Mouse (Mus musculus): ENCODE results near the gene Lmntd1. TPM values are rescaled to one million over a fixed set of nuclear protein-coding genes. Genes with fewer than 3 reads are reported as not detected.
A peak's percentile ranks its signal among the peaks of the same experiment; 100 is the strongest.

The Lmntd1 gene
- not detected for polyA plus RNA-seq (2021)

DNA sequence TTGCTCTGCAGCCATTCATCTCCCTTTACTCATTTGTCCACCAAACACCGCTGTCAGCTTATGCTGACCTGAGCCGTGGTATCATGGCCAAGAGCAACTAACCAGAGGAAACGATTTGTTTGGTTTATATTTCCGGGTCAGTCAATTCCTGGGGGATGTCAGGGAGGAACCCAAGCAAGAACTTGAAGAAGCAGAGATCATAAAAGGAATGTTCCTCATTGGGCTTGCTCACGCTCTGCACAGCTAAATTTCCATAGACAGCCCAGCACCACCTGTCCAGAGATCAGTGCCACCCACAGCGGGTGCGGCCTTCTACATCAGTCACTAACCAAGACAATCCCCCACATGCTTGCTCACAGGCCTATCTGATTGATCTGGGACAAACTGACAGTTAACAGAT lies at the start of gene Lmntd1:
Gene Lmntd1 (minus strand): TSS at position 101 of the 400 bp plus-strand sequence.
- CTCF ChIA-PET, result no interaction called here
- no peak for DNase-seq (ENCODE audit: low read depth, low spot score)
- no peak for ATAC-seq

GRCm38 (mm10) chr6:145660943-145661342 lies 46.8 kb upstream of the Lmntd1 start:
- ChIA-PET POLR2A (no interaction called here), CTCF (interaction anchor here (1.1 kb wide), 1 partner anchor 43 kb away, joined by 3 read pairs; no protein-coding TSS in a partner anchor)
- in situ Hi-C loops (cut with MboI; ENCODE audit: low pct_unique_long_range_greater_than_20kb), result no loop called here
- no peaks in the 10 kb centered on the region for H3K27me3 ChIP-seq
- TF ChIP-seq CTCF (IDR thresholded peaks at IDR 0.05), result no peak
- DNase-seq (ENCODE audit: low read depth, low spot score), result no peak
- ATAC-seq, result no peak

More for the DNA sequence above, at the start of gene Lmntd1:
- in situ Hi-C loops (cut with MboI; ENCODE audit: low pct_unique_long_range_greater_than_20kb), result no loop called here
- no peak for TF ChIP-seq CTCF (IDR thresholded peaks at IDR 0.05)
- POLR2A ChIA-PET, result no interaction called here
- no peaks in the 10 kb centered on the region for H3K27me3 ChIP-seq

DNA sequence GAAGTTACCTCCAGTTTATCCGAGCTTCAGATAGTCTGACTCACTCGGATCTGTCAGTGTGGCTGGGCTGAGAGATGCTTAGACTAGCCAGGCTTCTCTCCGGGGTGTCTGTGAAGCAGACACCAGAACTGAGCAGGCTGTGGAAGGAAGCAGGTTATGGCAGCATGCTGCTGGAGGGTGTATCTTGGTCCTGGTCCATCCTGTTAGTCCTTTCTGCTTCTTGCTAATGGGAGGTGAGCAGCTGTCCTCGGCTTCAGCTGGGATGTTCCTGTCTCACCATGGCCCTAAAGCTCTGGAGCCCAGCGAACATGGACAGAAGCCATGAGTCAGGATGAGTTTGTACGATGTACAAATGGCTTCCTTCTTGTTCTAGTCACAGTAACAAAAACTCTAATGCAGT lies 45.0 kb upstream of the Lmntd1 start:
- ChIA-PET CTCF (no interaction called here), POLR2A (no interaction called here)
- H3K27me3 ChIP-seq, result no peaks in the 10 kb centered on the region
- ATAC-seq (no peak), DNase-seq (ENCODE audit: low read depth, low spot score) (no peak)
- in situ Hi-C loops (cut with MboI; ENCODE audit: low pct_unique_long_range_greater_than_20kb), result loop anchor here (10.0 kb wide), 2 partner anchors 136 to 294 kb away; no protein-coding TSS in a partner anchor
- no peak for TF ChIP-seq CTCF (IDR thresholded peaks at IDR 0.05)

DNA sequence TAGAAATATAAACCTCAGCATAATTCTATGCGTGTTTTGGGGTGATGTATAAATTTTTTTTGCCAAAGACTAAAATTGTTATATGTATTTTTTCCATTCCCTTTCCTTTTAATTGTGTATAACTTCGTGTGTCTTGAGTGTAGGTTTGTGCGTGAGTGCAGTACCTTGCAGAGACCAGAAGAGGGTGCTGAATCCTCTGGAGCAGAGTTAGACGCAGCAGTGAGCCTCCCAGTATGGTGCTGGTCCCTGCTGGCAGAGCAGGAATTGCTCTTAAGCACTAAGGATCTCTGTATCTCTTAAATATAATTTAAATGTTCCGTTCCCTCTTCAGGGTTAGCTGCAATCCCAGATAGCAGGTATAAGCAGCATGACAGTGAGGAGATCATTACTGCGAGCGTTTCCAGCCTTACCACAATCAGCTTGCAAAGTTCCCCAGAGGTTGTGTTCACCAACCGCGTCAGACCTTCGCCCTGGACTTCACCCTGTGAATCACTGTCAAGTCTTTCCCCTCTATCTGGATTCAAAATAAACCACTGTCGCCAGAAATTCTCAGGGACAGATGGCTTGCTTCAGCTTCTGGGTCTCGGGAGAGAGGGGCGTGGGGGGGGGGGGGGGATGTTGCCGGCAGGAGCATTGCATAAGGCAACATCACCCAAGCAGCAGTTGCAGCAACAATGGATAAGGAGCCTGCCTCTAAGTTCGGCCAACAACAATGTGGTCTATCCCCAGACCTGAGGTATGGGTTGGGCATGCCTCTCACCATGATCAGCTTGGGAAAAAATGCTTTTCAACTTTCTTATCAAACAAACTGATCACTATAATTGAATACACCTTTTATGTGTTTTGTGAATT lies 42.8 kb upstream of the Lmntd1 start:
- in situ Hi-C loops (cut with MboI; ENCODE audit: low pct_unique_long_range_greater_than_20kb), result loop anchor here (10.0 kb wide), 2 partner anchors 138 to 292 kb away; no protein-coding TSS in a partner anchor
- POLR2A ChIA-PET, result no interaction called here
- DNase-seq (ENCODE audit: low read depth, low spot score), result no peak

GRCm38 (mm10) chr6:145655678-145656077 lies 41.6 kb upstream of the Lmntd1 start:
- TF ChIP-seq CTCF (IDR thresholded peaks at IDR 0.05), result peak; percentile 52
- POLR2A ChIA-PET, result no interaction called here
- CTCF ChIA-PET, result interaction anchor here (1.2 kb wide), 1 partner anchor 214 kb away, joined by 5 read pairs; no protein-coding TSS in a partner anchor
- in situ Hi-C loops (cut with MboI; ENCODE audit: low pct_unique_long_range_greater_than_20kb), result loop anchor here (10.0 kb wide), 2 partner anchors 139 to 291 kb away; no protein-coding TSS in a partner anchor
- no peaks in the 10 kb centered on the region for H3K27me3 ChIP-seq
- ATAC-seq, result no peak
- DNase-seq (ENCODE audit: low read depth, low spot score), result no peak

More for the DNA sequence above, 42.8 kb upstream of the Lmntd1 start:
- ATAC-seq, result no peak
- H3K27me3 ChIP-seq, result no peaks in the 10 kb centered on the region
- TF ChIP-seq CTCF (IDR thresholded peaks at IDR 0.05), result peak; percentile 58
- CTCF ChIA-PET, result no interaction called here

DNA sequence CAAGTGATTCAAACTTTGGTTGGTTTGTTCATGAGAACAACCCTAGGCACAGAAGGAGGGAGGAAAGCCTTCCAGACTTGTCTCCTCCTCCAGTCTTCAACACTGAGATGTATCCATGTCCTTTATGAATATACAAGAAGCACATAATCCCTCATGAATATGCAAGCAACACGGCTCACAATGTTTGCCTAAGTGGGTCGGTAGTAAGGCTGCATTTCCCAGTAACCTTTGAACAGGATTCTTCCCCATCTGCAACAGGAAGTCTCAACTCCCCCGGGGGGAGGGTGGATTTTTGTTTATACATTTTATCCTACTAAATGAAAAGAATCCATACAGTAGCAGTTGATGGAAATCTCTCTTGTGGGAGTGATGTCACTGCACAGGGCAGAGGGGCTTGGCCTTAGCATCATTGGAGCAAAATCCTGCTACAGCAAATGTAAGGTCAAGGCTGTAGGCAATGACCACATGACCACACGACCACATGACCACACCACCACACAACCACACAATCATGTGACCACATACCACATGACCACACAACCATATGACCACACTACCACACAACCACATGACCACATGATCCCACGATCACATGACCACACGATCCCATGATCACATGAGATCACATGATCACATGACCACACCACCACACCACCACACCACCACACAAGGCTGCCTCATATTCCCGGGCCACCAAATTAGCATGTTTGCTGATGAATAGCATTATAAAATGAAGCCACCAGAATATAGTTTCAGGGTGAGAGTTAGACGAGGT lies 40.1 kb upstream of the Lmntd1 start:
- no peak for DNase-seq (ENCODE audit: low read depth, low spot score)
- H3K27me3 ChIP-seq, result no peaks in the 10 kb centered on the region
- no peak for ATAC-seq
- POLR2A ChIA-PET, result interaction anchor here (0.6 kb wide), 1 partner anchor 409 kb away, joined by 4 read pairs; no protein-coding TSS in a partner anchor
- in situ Hi-C loops (cut with MboI; ENCODE audit: low pct_unique_long_range_greater_than_20kb), result loop anchor here (10.0 kb wide), 2 partner anchors 141 to 289 kb away; no protein-coding TSS in a partner anchor
- no peak for TF ChIP-seq CTCF (IDR thresholded peaks at IDR 0.05)
- CTCF ChIA-PET, result interaction anchor here (1.2 to 1.5 kb wide), 2 partner anchors 8 to 212 kb away, joined by 3 to 5 read pairs; no protein-coding TSS in a partner anchor

GRCm38 (mm10) chr6:145653626-145654025 lies 39.5 kb upstream of the Lmntd1 start:
- no peaks in the 10 kb centered on the region for H3K27me3 ChIP-seq
- DNase-seq (ENCODE audit: low read depth, low spot score) (no peak), ATAC-seq (no peak)
- TF ChIP-seq CTCF (IDR thresholded peaks at IDR 0.05), result no peak
- in situ Hi-C loops (cut with MboI; ENCODE audit: low pct_unique_long_range_greater_than_20kb), result loop anchor here (10.0 kb wide), 2 partner anchors 141 to 289 kb away; no protein-coding TSS in a partner anchor
- CTCF ChIA-PET, result interaction anchor here (1.5 kb wide), 1 partner anchor 8 kb away, joined by 3 read pairs; no protein-coding TSS in a partner anchor
- POLR2A ChIA-PET, result no interaction called here

DNA sequence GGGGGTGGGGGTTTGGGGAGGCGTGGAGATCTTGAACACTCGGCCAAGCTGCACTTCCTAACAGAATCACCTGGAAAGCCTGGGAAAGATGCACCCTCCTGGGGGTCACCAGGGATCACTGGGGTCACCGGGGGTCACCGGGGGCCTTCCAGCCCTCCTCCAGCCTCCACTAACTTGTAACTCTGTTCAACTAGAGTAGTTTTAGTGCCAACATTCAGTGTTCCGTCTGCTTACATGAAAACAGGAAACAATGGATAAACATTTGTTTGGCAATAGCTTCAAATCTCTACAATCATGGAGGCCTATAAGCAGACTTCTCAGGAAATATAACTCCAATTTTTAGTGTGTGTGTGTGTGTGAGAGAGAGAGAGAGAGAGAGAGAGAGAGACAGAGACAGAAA lies 38.9 kb upstream of the Lmntd1 start:
- ChIA-PET POLR2A (no interaction called here), CTCF (interaction anchor here (1.5 kb wide), 1 partner anchor 9 kb away, joined by 3 read pairs; no protein-coding TSS in a partner anchor)
- in situ Hi-C loops (cut with MboI; ENCODE audit: low pct_unique_long_range_greater_than_20kb), result loop anchor here (10.0 kb wide), 2 partner anchors 142 to 288 kb away; no protein-coding TSS in a partner anchor
- ATAC-seq (no peak), DNase-seq (ENCODE audit: low read depth, low spot score) (no peak)
- no peaks in the 10 kb centered on the region for H3K27me3 ChIP-seq
- TF ChIP-seq CTCF (IDR thresholded peaks at IDR 0.05), result no peak

DNA sequence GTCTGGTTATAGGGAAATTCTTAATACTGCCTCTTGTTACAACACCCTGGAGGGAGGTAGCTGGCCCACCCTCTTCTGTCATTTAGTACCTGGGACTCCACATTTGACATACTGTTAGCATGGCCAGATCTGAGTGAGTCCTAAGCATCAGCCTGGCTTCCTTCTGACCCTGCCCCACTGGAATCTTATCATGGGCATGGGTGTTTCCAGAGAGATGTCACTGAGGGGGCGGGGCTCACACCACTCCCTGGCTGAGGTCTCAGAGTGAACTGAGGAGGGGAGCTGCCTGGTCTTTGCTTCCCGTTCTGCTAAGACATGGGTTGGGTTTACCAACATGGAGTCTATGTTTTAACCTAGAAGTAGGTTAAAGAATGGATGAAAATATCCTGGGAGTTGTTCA lies 37.9 kb upstream of the Lmntd1 start:
- in situ Hi-C loops (cut with MboI; ENCODE audit: low pct_unique_long_range_greater_than_20kb), result loop anchor here (10.0 kb wide), 2 partner anchors 143 to 287 kb away; no protein-coding TSS in a partner anchor
- TF ChIP-seq CTCF (IDR thresholded peaks at IDR 0.05), result no peak
- ChIA-PET POLR2A (no interaction called here), CTCF (interaction anchor here (1.0 to 1.3 kb wide), 2 partner anchors 11 to 20 kb away, joined by 3 read pairs; no protein-coding TSS in a partner anchor)
- DNase-seq (ENCODE audit: low read depth, low spot score) (no peak), ATAC-seq (no peak)
- no peaks in the 10 kb centered on the region for H3K27me3 ChIP-seq

GRCm38 (mm10) chr6:145640971-145641506 lies 26.9 kb upstream of the Lmntd1 start:
- ATAC-seq (no peak), DNase-seq (ENCODE audit: low read depth, low spot score) (no peak)
- in situ Hi-C loops (cut with MboI; ENCODE audit: low pct_unique_long_range_greater_than_20kb), result no loop called here
- CTCF ChIA-PET, result interaction anchor here (1.5 kb wide), 1 partner anchor 10 kb away, joined by 3 read pairs; no protein-coding TSS in a partner anchor
- H3K27me3 ChIP-seq, result no peaks in the 10 kb centered on the region
- no peak for TF ChIP-seq CTCF (IDR thresholded peaks at IDR 0.05)
- POLR2A ChIA-PET, result no interaction called here

Data from Patski (cell line).